Mouse (Mus musculus) hindbrain, embryonic 15.5 days (tissue): Measurements from ENCODE around the gene Marf1. TPM values are rescaled to one million over a fixed set of nuclear protein-coding genes. Genes with fewer than 3 reads are reported as not detected.

ENCODE experiments used
- ATAC-seq: fragments of 200-750 bp; cut with Nextera tagmentation; 2 replicates; pipeline ENCODE4 v1.8.0; 2017; ENCODE audit warnings: low read depth, moderate number of reproducible peaks, moderate TSS enrichment; ENCODE audit not compliant: low FRiP score
- H3K27ac ChIP-seq: fragments of 300-500 bp; sonication (generic); replicated peaks from 2 replicates; pipeline ENCODE4 v1.5.1; 2015; ENCODE audit warnings: mild to moderate bottlenecking, inconsistent platforms
- H3K27me3 ChIP-seq: fragments of 300-500 bp; sonication (generic); 2 replicates; pipeline ENCODE4 v1.6.1; 2015; ENCODE audit warnings: control low read depth, inconsistent platforms
- H3K36me3 ChIP-seq: fragments of 300-500 bp; sonication (generic); 2 replicates; pipeline ENCODE4 v1.6.1; 2015; ENCODE audit warnings: control low read depth, inconsistent platforms
- H3K4me1 ChIP-seq: fragments of 300-500 bp; sonication (generic); replicated peaks from 2 replicates; pipeline ENCODE4 v1.6.1; 2015; ENCODE audit warnings: control low read depth, inconsistent platforms
- H3K4me2 ChIP-seq: fragments of 300-500 bp; sonication (generic); 2 replicates; pipeline ENCODE4 v1.6.1; 2015; ENCODE audit warnings: moderate library complexity, mild to moderate bottlenecking, inconsistent platforms
- H3K4me3 ChIP-seq: fragments of 300-500 bp; sonication (generic); 2 replicates; pipeline ENCODE4 v1.5.1; 2015; ENCODE audit warnings: mild to moderate bottlenecking, inconsistent platforms
- H3K9ac ChIP-seq: fragments of 300-500 bp; sonication (generic); 2 replicates; pipeline ENCODE4 v1.6.1; 2015; ENCODE audit warnings: inconsistent platforms
- H3K9me3 ChIP-seq: fragments of 300-500 bp; sonication (generic); 2 replicates; pipeline ENCODE4 v1.6.1; 2016; ENCODE audit warnings: control low read depth, inconsistent platforms
- WGBS: fragments of 180-500 bp; shearing (Covaris S2); methylation state at CpG from one replicate; pipeline ENCODE4 v1.1.7; 2015; 5-methylcytosine and 5-hydroxymethylcytosine counted together
- polyA plus RNA-seq: library from polyadenylated mRNA; unstranded; fragments of >200 nt; fragmentation: Nextera tagmentation; extraction: Ambion mirVana; gene quantifications from 2 replicates; pipeline ENCODE4 v1.2.1, GENCODE M21; 2015

Marf1 gene
- polyA plus RNA-seq, 1 experiment from 2014 or later: 14.3 TPM

DNA sequence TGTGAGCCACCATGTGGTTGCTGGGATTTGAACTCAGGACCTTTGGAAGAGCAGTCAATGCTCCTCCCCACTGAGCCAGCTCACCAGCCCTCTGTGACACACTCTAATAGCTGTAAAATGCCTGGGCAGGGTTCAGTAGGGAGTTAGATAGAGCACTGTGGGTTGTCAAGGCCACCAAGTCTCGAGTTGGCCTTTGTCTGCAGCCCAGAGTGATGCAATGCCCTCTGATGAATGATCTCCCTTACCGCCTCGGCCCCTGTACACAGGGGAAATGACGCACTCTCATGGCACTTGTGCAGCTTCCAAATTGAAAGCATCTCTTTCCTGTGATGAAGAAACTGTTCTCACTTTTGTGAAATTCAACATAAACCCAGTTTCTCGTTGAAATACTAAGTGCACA lies 31.3 kb downstream of the Marf1 start:
- no peak overlapping the region for H3K4me2 ChIP-seq
- H3K27me3 ChIP-seq: no peaks in the 10 kb centered on the region
- H3K9me3 ChIP-seq: no peaks in the 10 kb centered on the region
- no peak overlapping the region for H3K9ac ChIP-seq
- H3K4me1 ChIP-seq: no peaks in the 10 kb centered on the region
- H3K36me3 ChIP-seq: peaks cover 83% of the 10 kb centered on the region
- H3K4me3 ChIP-seq: no peak overlapping the region
- no peak overlapping the region for H3K27ac ChIP-seq
- 90% methylated on average over 5 of the region's 5 CpGs for WGBS
- no peak for ATAC-seq

DNA sequence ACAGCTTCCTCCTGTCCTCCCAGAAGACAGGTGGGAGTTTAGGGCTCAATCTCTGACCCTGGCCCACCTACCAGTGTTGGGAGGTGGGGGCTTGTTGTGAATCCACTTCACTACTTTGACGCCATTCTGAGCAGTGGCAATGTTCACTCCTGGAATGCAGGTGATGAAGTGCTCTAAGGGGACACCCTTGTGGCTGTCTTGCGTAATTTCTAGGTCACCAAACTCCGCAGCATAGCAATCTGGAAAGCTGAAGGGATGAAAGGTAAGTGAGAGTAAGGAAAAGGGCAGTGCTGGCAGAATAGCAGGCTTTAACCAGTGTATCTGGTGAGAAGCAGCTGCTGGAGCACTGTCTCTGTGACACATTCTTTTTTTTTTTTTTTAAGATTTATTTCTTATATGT lies 31.8 kb downstream of the Marf1 start:
- Histone ChIP-seq H3K27me3 (no peaks in the 10 kb centered on the region), H3K36me3 (peaks cover 83% of the 10 kb centered on the region), H3K9ac (no peak overlapping the region), H3K4me2 (no peak overlapping the region), H3K27ac (no peak overlapping the region), H3K4me3 (no peak overlapping the region), H3K9me3 (no peaks in the 10 kb centered on the region), H3K4me1 (no peaks in the 10 kb centered on the region)
- no peak for ATAC-seq
- WGBS: 84% methylated on average over 3 of the region's 3 CpGs

DNA sequence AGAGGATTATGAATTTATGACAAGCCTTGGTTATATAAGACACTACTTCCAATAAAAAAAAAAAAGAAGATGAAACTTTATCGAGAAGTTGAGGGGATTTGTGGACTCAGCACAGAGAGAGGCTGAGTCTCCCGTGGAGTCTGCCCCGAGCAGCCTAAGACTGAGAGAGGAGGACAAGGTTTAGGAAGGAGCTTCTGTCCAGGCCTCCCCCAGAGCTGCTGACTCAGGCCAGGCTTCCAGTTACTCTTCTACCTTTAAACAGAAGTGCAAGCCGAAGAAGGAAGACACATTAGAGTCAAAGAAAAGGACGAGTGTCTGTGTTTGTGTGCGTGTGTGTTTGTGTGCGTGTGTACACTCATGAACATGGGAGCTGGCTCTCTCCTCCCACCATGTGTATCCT lies 32.4 kb downstream of the Marf1 start:
- no peaks in the 10 kb centered on the region for H3K27me3 ChIP-seq
- H3K4me2 ChIP-seq: no peak overlapping the region
- no peaks in the 10 kb centered on the region for H3K9me3 ChIP-seq
- H3K36me3 ChIP-seq: peaks cover 83% of the 10 kb centered on the region
- H3K4me3 ChIP-seq: no peak overlapping the region
- no peaks in the 10 kb centered on the region for H3K4me1 ChIP-seq
- no peak overlapping the region for H3K27ac ChIP-seq
- WGBS: 90% methylated on average over 7 of the region's 7 CpGs
- no peak for ATAC-seq
- no peak overlapping the region for H3K9ac ChIP-seq

DNA sequence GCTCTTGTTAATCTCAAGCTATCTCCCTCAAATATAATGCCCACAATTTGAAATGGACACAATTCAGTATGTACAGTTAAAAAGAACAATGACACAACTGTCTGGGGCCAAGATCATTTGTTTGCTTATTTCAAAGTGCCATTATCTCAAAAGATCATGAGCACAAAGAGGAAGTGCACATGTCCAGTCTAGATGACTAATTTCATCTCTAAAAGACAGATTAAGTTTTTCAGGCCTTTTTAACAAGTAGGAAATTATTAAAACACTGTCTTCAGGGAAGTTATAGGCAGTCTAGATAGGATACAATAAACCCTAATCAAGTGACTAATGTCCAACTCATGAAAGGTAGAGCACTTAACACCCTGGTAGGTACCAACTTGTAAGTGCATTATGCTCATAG lies 34.2 kb downstream of the Marf1 start:
- Histone ChIP-seq H3K9ac (no peak overlapping the region), H3K4me2 (no peak overlapping the region), H3K27me3 (no peaks in the 10 kb centered on the region), H3K4me1 (no peaks in the 10 kb centered on the region), H3K27ac (no peak overlapping the region), H3K36me3 (peaks cover 78% of the 10 kb centered on the region), H3K4me3 (no peak overlapping the region), H3K9me3 (no peaks in the 10 kb centered on the region)
- no peak for ATAC-seq

GRCm38 (mm10) chr16:14125253-14125652 lies 37.9 kb downstream of the Marf1 start:
- 95% methylated on average over 1 of the region's 1 CpGs for WGBS
- Histone ChIP-seq H3K4me3 (no peak overlapping the region), H3K4me2 (no peak overlapping the region), H3K4me1 (no peaks in the 10 kb centered on the region), H3K27ac (no peak overlapping the region), H3K27me3 (no peaks in the 10 kb centered on the region), H3K36me3 (peaks cover 83% of the 10 kb centered on the region), H3K9ac (no peak overlapping the region), H3K9me3 (no peaks in the 10 kb centered on the region)
- ATAC-seq: no peak

GRCm38 (mm10) chr16:14124709-14125108 lies 38.4 kb downstream of the Marf1 start:
- Histone ChIP-seq H3K27me3 (no peaks in the 10 kb centered on the region), H3K9ac (no peak overlapping the region), H3K4me3 (no peak overlapping the region), H3K4me1 (no peaks in the 10 kb centered on the region), H3K27ac (no peak overlapping the region), H3K4me2 (no peak overlapping the region), H3K36me3 (peaks cover 82% of the 10 kb centered on the region), H3K9me3 (no peaks in the 10 kb centered on the region)
- no peak for ATAC-seq
- WGBS: 96% methylated on average over 7 of the region's 7 CpGs

DNA sequence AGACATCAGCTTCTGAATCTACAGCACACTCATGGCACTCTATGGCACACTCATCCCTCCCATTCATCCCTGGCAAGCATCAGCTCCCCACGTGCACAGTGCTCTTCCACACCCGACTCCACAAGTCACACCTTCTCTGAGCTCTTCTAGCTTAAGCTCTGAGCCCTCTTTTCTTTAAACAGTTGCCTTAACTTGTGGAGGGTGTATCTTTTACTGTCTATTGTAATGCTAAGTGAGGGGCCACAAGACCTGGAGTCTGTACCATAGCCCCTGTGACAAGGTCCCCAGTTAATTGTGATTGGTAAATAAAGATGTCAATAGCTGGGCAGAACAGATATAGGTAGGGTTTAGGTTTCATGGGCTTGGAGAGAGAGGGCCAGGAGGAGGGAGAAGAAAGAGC lies 39.2 kb downstream of the Marf1 start:
- H3K9ac ChIP-seq: no peak overlapping the region
- no peak overlapping the region for H3K4me2 ChIP-seq
- H3K27ac ChIP-seq: no peak overlapping the region
- H3K4me1 ChIP-seq: no peaks in the 10 kb centered on the region
- no peak overlapping the region for H3K4me3 ChIP-seq
- no peaks in the 10 kb centered on the region for H3K9me3 ChIP-seq
- WGBS: 76% methylated on average over 2 of the region's 2 CpGs
- no peaks in the 10 kb centered on the region for H3K27me3 ChIP-seq
- ATAC-seq: no peak
- peaks cover 80% of the 10 kb centered on the region for H3K36me3 ChIP-seq

DNA sequence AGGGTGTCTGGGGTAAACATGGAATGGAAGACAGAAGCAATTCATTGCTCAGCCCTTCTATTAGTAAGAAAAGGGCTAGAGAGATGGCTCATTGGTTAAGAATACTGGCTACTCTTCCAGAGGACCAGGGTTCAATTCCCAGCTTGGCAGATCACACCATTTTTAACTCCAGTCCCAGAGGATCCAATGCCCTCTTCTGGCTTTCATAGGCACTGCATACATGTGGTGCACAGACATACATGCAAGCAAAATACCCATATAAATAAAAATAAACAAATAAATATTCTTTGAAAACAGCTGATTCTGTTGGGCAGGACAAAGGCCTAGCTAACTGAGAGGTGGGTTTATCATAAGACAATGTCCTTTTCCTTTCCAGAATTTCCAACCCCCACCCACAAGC lies 40.6 kb downstream of the Marf1 start:
- no peak overlapping the region for H3K9ac ChIP-seq
- no peaks in the 10 kb centered on the region for H3K9me3 ChIP-seq
- no peak for ATAC-seq
- no peak overlapping the region for H3K4me3 ChIP-seq
- H3K27me3 ChIP-seq: no peaks in the 10 kb centered on the region
- no peak overlapping the region for H3K4me2 ChIP-seq
- no peak overlapping the region for H3K27ac ChIP-seq
- H3K36me3 ChIP-seq: peaks cover 71% of the 10 kb centered on the region
- no peaks in the 10 kb centered on the region for H3K4me1 ChIP-seq

DNA sequence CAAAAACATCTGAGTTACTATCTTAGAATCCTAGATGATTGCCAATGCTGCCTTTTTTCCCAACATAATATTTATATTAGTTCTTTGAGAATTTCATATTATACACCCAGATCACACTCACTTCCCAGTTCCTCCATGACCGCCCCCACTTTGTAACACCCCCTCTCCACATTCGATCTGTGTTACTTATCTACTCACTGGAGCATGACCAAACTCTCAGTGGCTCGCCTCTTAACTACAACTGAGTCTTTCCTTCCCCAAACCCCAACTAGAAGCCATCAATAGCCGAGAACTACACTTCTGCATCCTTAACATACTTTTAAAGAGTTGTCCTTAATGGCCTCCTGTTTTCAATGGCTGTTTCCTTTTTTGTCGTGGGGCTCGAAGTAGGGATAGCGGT lies 41.6 kb downstream of the Marf1 start:
- H3K36me3 ChIP-seq: peaks cover 70% of the 10 kb centered on the region
- ATAC-seq: no peak

DNA sequence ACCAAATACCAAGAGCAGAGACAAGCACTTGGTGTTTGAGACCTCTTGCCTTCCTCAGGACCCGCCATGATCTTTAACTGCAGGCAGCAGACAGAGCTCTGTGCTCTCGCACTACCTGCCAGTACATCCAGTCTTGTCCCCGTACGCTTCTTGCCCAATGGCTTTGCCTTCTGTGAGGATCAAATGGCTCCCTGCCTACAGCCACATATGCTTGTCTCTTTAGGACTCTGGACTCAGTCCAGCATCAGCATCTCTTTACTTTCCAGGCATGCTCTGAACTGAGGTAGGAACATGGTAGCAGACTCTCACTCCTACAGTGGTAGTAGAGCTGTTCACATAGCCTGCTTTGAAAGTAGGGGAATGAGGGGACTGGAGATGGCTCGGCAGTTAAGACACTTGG lies 42.2 kb downstream of the Marf1 start:
- ATAC-seq: no peak
- Histone ChIP-seq H3K4me3 (no peak overlapping the region), H3K9me3 (no peaks in the 10 kb centered on the region), H3K9ac (no peak overlapping the region), H3K27ac (no peak overlapping the region), H3K4me1 (no peaks in the 10 kb centered on the region), H3K4me2 (no peak overlapping the region), H3K36me3 (peaks cover 67% of the 10 kb centered on the region), H3K27me3 (no peaks in the 10 kb centered on the region)
- WGBS: 95% methylated on average over 5 of the region's 5 CpGs

More for the DNA sequence above, 41.6 kb downstream of the Marf1 start:
- Histone ChIP-seq H3K4me2 (no peak overlapping the region), H3K4me1 (no peaks in the 10 kb centered on the region), H3K27ac (no peak overlapping the region), H3K9ac (no peak overlapping the region), H3K27me3 (no peaks in the 10 kb centered on the region), H3K9me3 (no peaks in the 10 kb centered on the region), H3K4me3 (no peak overlapping the region)
- 98% methylated on average over 7 of the region's 7 CpGs for WGBS

GRCm38 (mm10) chr16:14117299-14117698 lies 45.9 kb downstream of the Marf1 start:
- WGBS: 91% methylated on average over 2 of the region's 2 CpGs
- H3K4me3 ChIP-seq: no peak overlapping the region
- no peaks in the 10 kb centered on the region for H3K27me3 ChIP-seq
- no peak for ATAC-seq
- no peak overlapping the region for H3K9ac ChIP-seq
- H3K4me1 ChIP-seq: no peaks in the 10 kb centered on the region
- peaks cover 67% of the 10 kb centered on the region for H3K36me3 ChIP-seq
- no peak overlapping the region for H3K27ac ChIP-seq
- H3K4me2 ChIP-seq: no peak overlapping the region
- H3K9me3 ChIP-seq: no peaks in the 10 kb centered on the region

DNA sequence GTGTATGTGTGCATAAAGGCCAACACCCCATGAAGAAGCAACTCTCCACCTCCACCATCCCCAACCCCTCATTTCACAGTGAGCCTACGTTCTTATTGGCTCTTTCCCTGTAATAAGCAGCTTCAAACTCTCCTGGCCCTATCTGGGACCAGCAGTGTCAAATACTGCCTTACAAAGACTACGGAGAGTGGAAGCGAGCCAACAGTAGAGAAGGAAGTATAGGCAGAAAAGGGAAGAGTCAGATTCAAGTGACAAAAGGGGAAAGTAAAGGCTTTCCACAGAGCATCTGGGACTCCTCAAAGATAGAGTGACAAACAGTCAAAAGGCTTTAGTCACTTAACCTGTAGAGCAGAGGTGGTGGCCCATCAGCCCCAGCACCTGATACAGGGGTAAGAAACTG lies 50.4 kb downstream of the Marf1 start:
- no peaks in the 10 kb centered on the region for H3K9me3 ChIP-seq
- no peaks in the 10 kb centered on the region for H3K4me1 ChIP-seq
- no peaks in the 10 kb centered on the region for H3K27me3 ChIP-seq
- H3K4me2 ChIP-seq: no peak overlapping the region
- WGBS: 94% methylated on average over 3 of the region's 3 CpGs
- no peak overlapping the region for H3K9ac ChIP-seq
- no peak overlapping the region for H3K27ac ChIP-seq
- ATAC-seq: no peak
- peaks cover 66% of the 10 kb centered on the region for H3K36me3 ChIP-seq
- no peak overlapping the region for H3K4me3 ChIP-seq

GRCm38 (mm10) chr16:14112133-14112532 lies 51.0 kb downstream of the Marf1 start:
- Histone ChIP-seq H3K9me3 (no peaks in the 10 kb centered on the region), H3K4me1 (no peaks in the 10 kb centered on the region), H3K27ac (no peak overlapping the region), H3K9ac (no peak overlapping the region), H3K4me3 (no peak overlapping the region), H3K36me3 (peaks cover 61% of the 10 kb centered on the region), H3K27me3 (no peaks in the 10 kb centered on the region), H3K4me2 (no peak overlapping the region)
- ATAC-seq: no peak
- WGBS: 90% methylated on average over 2 of the region's 2 CpGs
